Mouse (Mus musculus): ENCODE data around the gene Ttc9c.

Gene Ttc9c

DNA sequence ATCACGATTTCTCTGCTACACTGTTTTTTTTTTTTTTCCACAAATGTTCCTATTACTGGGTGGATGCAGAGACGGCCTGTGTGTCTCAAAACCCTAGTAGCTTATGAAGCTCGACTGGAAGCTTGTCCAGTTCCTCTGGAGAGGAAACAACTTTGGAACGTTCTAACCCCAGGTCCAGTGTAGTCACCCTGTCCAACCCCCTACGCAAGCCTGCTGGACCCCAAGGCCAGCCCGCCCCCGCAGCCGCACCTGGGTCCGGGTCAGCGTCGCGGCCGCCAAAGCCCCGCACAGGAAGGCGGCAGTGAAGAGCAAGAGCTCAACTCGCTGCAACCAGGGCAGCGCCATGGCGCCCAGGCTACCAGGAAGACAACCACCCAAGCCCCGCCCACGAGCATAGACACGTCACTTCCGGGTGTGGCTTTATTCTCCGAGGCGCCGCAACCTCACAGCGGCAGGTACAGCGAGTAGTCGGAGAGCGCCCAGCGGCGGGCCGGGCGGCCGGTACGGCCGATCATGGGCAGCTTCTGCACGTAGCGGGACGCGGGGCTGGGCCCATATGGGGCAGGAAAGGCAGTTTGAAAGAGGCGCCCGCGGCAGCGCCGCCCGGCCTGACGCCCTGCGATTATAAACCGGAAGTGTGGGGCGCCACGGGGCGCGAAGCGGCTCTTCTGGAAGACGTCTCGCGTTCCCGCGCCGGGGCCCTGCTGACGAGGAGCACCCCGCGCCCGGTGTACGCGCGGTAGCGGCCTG lies 44.9 kb downstream of the Ttc9c start, which contains the start of gene Tmem179b:
TSS of gene Tmem179b (minus strand) at position 382 of the 750 bp plus-strand sequence.
- DNase-seq (ENCODE audit: low read depth) = peak; percentile 99

DNA sequence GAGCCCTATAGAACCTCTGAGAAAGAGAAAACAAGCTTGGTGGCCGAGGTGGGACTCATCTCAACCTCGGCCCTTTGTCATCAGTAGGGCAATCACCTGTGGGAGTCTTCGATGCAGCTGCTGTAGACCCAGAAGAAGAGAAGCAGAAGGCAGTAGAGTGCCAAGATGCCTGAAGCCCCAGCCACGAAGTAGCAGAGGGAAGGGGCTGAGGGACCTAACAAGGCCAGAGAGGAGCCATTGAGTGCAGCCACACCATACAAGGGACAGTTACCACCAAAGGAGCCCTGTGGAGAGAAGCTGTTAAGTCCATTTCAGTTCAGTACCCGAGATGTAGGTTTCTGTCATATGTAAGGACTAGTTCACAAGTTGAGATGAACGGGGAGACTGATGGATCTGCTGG lies 45.7 kb downstream of the Ttc9c start:
- no peak for DNase-seq (ENCODE audit: low read depth)

DNA sequence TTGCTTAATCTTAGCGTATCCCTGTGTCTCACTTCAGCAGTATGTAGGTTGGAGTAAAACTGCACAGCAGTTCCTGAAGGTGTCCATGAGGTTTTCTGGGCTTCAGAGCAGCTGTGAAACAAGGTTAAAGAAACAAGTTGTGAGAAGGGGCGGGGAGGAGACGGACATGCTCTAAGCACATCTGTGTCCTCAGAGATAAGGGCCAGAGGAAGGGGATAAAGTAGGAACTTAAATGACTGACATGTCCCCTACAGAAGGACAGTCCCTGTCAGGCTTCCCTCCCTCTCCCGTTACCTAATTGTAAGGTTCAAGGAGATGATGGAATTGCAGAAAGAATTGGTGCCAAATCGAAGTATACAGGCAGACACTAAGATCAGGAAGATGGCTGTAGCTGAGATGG lies 46.1 kb downstream of the Ttc9c start:
- no peak for DNase-seq (ENCODE audit: low read depth)

DNA sequence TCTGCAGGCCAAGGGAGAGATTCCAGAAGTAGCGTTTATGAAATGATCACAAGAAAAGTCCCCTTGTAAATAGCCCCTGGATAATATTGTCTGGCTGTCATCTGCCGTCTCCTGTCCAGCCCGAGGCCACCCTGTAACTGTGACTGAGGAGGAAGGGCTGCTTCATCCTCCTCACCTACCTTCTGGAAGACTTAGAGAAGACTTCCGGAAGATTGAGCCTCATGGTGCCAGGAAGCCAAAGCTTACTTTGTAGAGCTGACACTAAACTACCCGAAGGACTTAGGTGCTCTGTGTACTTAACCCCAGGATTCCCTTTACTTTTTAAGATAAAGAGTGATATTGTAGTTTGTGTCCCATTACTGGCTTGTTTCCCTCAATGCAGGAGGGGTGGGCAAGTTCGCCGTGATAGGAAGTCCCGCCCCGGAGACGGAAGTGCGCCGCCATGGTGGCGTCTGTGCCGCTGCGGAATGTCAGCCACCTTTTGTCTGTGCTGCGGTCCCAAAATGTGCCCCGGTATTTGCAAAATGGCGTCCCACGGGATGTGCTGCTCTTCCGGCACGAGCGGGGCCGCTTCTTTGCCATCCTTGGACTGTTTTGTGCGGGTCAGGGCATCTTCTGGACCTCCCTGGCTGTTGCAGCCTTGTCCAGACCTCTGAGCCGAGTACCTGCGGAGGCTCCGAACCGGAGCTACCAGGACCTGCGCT lies 48.4 kb downstream of the Ttc9c start, which contains the start of gene Tmem223:
TSS of gene Tmem223 (plus strand) at position 430 of the 704 bp plus-strand sequence.
- DNase-seq (ENCODE audit: low read depth) = peak; percentile 91

DNA sequence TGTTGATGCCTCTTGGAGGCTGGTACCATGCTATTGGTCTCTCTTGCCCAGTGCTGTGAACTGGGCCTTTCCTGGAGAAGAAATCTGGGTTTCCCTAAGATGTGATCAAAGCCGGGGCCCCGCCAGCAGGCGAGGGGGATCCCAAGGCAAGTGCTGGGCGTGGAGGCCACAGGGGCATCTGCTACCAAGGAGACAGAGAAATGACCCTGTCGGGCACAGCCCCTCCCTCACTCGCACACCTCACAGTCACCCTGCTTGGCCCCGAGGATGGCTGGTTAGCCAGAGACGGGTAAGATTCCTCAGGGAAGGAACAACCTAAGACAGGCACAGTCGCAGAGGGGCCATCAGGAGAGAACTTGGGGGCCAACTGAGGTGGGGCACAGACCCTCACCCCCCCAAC lies 53.6 kb downstream of the Ttc9c start:
- no peak for DNase-seq (ENCODE audit: low read depth)

DNA sequence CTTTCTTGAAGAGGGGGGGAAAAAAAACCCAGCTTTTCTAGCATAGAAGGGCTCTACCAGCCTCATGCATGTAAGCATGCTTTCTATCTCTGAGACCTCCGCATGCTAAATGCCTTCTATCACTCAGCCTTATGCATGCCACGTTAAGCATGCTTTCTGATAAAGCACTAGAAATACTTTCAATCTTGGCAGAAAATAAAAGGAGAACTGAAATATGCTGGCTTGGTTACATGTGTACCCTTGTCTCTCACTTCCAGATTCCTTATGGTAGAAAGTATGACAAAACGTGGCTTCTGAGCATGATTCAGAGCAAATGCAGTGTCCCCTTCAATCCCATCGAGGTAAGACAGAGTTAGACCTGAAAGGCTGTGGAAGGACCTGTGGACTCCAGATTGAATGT lies 55.9 kb downstream of the Ttc9c start:
- DNase-seq (ENCODE audit: low read depth) = no peak

DNA sequence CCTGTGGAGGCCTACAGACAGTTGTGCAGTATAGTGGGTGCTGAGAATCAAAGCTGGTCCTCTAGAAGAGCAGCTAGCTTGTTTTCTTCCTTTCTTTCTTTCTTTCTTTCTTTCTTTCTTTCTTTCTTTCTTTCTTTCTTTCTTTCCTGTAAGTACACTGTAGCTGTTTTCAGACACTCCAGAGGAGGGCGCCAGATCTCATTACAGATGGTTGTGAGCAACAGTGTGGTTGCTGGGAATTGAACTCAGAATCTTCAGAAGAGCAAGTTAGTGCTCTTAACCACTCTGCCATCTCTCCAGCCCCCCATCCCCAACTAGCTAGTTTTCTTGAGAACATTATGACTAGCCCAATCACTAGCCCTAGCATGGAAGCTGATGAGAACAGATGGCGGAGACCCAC lies 58.4 kb downstream of the Ttc9c start:
- DNase-seq (ENCODE audit: low read depth) = peak; percentile 52

Measured in induced T-regulatory cell, adult 2 months (primary cell).